18 mouse cellular contexts compared by ENCODE assay signal in the genomic region with DNA sequence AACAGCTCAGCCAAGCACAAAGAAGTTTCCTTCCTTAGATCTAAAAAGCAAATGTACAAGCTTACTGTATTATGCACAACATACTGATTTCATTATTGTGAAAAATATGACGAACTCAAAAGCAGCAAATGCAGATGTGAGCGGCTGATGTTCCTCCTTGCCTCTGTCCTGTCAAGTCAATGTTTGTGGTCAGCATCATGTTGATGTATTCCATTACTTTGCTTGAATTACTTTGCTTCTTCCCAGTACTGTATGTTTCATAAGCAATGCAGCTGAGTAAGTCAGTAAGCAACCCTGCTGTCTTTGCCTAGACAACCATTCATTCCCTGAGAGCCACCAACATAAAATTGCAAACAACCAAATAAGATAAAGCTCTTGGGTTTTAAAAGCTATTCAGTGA.
"Had no signal": no experiment of that assay in that cellular context is flagged by ENCODE, and none has a peak within 500 bp of the region (broad histone marks: within the 10 kb centered on the region; RNA-seq: fewer than 3 reads in every experiment).

No protein-coding gene starts in this region.

- H3K9me3 ChIP-seq: limb, embryonic 10.5 days; limb, embryonic 13.5 days; liver, embryonic 13.5 days; midbrain, embryonic 10.5 days; midbrain, embryonic 13.5 days; neural tube, embryonic 12.5 days; neural tube, embryonic 15.5 days had no signal

- ATAC-seq: midbrain, embryonic 13.5 days had no signal

- H3K36me3 ChIP-seq: limb, embryonic 10.5 days; limb, embryonic 13.5 days; liver, embryonic 13.5 days; midbrain, embryonic 10.5 days; midbrain, embryonic 13.5 days; neural tube, embryonic 12.5 days; neural tube, embryonic 15.5 days had no signal

- H3K27ac ChIP-seq: limb, embryonic 10.5 days; limb, embryonic 13.5 days; liver, embryonic 13.5 days; midbrain, embryonic 10.5 days; midbrain, embryonic 13.5 days; neural tube, embryonic 12.5 days; neural tube, embryonic 15.5 days had no signal

- DNase-seq: kidney, adult 18-20 months; kidney, adult 9 months; kidney, postnatal 14 days; kidney, postnatal 4 days; liver; liver, embryonic 13.5 days; lung, embryonic 14.5 days; lung, postnatal 10 days; lung, postnatal 36 days; thymus, adult 18-20 months; thymus, postnatal 36 days had no signal

- H3K27me3 ChIP-seq: limb, embryonic 13.5 days; liver, embryonic 13.5 days; megakaryocyte, embryonic 14.5 days; midbrain, embryonic 13.5 days; neural tube, embryonic 12.5 days; neural tube, embryonic 15.5 days had no signal

- H3K9ac ChIP-seq: limb, embryonic 13.5 days; liver, embryonic 13.5 days; lung, embryonic 14.5 days; midbrain, embryonic 13.5 days; neural tube, embryonic 12.5 days; neural tube, embryonic 15.5 days had no signal

- H3K4me1 ChIP-seq: limb, embryonic 10.5 days; liver, embryonic 13.5 days; megakaryocyte, embryonic 14.5 days; midbrain, embryonic 13.5 days; neural tube, embryonic 12.5 days; neural tube, embryonic 15.5 days had no signal

- H3K4me3 ChIP-seq: limb, embryonic 10.5 days; limb, embryonic 13.5 days; liver, embryonic 13.5 days; megakaryocyte, embryonic 14.5 days; midbrain, embryonic 10.5 days; midbrain, embryonic 13.5 days; neural tube, embryonic 12.5 days; neural tube, embryonic 15.5 days had no signal

- H3K4me2 ChIP-seq: limb, embryonic 13.5 days; liver, embryonic 13.5 days; lung, embryonic 14.5 days; midbrain, embryonic 13.5 days; neural tube, embryonic 12.5 days; neural tube, embryonic 15.5 days had no signal
